Mouse (Mus musculus) ES-E14 (cell line): ENCODE data around the gene Arhgap31.

Experiments
- CHD2 ChIP-seq: IDR thresholded peaks from 2 replicates; pipeline ENCODE4 v1.6.1; 2014; ENCODE audit warnings: mild to moderate bottlenecking, low read depth, low read length, inconsistent platforms
- HCFC1 ChIP-seq: IDR thresholded peaks from 2 replicates; pipeline ENCODE4 v1.6.1; 2012; ENCODE audit warnings: low read length, inconsistent platforms, borderline replicate concordance; ENCODE audit not compliant: insufficient read depth
- MAFK ChIP-seq: IDR thresholded peaks from 2 replicates; pipeline ENCODE4 v1.6.1; 2014; ENCODE audit warnings: mild to moderate bottlenecking, low read depth, low read length, inconsistent platforms; ENCODE audit not compliant: insufficient read depth
- ZC3H11A ChIP-seq: IDR thresholded peaks from 2 replicates; pipeline ENCODE4 v1.6.1; 2012; ENCODE audit warnings: low read depth, mild to moderate bottlenecking, inconsistent platforms, low read length, borderline replicate concordance

GRCm38 (mm10) chr16:38729610-38730288 is 16.7 kb upstream of the Arhgap31 start:
- peak; percentile 55; the same call in 1 of the 2 replicates for TF ChIP-seq ZC3H11A
- TF ChIP-seq HCFC1 = no peak
- no peak for TF ChIP-seq CHD2
- no peak for TF ChIP-seq MAFK
